Mouse (Mus musculus) mouse trophoblast stem cell (cell line): ENCODE results near the gene Kcnk13.

ENCODE experiments used
- in situ Hi-C, 2 experiments: fragments of 300-500 bp; cut with MseI, MboI; formaldehyde crosslinking; loops; 2 replicates in 1 of 2; 3 replicates in 1 of 2; pipeline ENCODE4 v1.15.1; 2025

Gene Kcnk13

GRCm38 (mm10) chr12:99964301-99965202, at the start of gene Kcnk13:
Gene Kcnk13 (plus strand): TSS chr12:99964499.
- in situ Hi-C loops = no loop called here

GRCm38 (mm10) chr12:99917800-99918427, 46.4 kb upstream of the Kcnk13 start:
- in situ Hi-C loops = no loop called here

DNA sequence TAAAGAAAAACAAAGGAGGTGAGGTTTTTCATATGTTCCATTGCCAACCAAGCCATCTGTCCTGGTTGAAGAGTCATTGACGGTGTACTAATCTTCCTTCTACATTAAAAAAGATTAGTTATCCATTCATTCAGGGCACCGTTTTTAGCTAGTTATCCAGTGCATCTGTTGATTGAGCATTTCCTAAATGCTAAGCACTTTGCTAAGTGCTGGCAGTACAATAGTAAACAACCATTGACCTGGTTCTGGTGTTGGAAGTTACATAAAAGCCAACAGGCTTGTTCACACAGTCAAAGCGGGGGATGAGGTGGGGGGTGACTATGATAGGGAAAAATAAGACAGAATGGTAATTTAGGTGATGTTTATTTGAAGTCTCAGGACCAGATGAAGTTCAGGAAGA, 44.7 kb upstream of the Kcnk13 start:
- in situ Hi-C loops = no loop called here

- in situ Hi-C loops = no loop called here
Observed at GRCm38 (mm10) chr12:99921045-99921444, 43.3 kb upstream of the Kcnk13 start.

- in situ Hi-C loops = no loop called here
Observed at GRCm38 (mm10) chr12:99923131-99923606, 41.1 kb upstream of the Kcnk13 start.

DNA sequence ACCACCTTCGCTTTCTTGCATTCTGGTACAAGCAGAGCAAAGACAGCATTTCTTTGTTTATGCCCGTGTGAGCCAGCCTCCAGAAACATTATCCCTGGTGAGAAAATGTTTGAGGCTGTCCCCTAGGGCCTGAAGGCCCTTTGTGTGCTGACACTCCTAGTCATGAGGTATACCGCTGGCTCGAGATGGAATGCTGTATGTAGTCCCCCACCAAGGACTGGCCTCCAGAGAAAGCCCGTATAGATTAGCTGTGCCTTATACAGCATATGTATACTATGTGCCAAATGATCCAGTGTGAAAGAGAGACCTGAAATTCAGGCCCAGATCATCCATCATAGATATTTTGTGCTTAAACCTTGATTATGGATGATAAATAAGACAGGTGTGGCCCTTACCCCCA, 40.6 kb upstream of the Kcnk13 start:
- in situ Hi-C loops = no loop called here

DNA sequence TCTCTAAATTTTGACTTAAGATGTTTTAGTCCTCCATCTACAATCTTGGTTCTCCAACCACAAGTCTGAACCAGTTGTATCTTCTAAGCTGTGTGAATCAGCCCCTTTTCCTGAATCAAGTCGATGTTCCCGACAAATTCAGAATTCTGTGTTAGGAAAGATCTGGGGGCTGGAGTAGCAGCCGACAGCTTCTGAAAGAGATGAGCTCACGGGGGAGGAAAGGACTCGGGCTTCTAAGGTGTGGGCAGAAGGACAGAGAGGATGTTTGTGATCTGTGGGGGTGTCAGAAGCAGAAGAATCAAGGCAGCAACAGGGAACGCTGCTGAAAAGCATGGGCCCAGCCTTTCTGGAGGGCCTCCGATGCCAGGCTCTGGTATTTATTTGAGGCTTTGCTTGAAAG, 36.0 kb upstream of the Kcnk13 start:
- in situ Hi-C loops = no loop called here

GRCm38 (mm10) chr12:99929160-99929559, 35.1 kb upstream of the Kcnk13 start:
- in situ Hi-C loops = no loop called here

- in situ Hi-C loops = no loop called here
Observed at GRCm38 (mm10) chr12:99932245-99932644, 32.1 kb upstream of the Kcnk13 start.

GRCm38 (mm10) chr12:99933630-99934029, 30.7 kb upstream of the Kcnk13 start:
- in situ Hi-C loops = no loop called here

DNA sequence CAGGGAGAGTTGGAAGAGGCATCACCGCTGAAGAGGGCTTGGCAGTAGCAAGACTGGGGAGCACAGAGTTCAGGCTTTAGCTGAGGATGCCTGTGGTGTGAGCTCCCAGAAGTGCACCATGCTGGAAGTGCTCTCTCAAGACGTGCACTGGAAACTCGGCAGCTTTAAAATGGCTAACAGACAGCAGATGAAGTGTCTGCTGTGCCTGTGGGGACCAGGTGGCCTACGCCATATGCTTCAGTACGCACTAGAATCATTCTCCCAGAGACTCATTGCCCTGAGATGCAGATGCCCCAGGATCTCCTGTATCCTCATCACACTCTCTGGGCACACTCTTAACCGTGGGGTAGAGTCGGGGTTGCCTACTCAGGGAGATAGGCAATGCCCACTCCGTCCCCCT, 28.9 kb upstream of the Kcnk13 start:
- in situ Hi-C loops = no loop called here

DNA sequence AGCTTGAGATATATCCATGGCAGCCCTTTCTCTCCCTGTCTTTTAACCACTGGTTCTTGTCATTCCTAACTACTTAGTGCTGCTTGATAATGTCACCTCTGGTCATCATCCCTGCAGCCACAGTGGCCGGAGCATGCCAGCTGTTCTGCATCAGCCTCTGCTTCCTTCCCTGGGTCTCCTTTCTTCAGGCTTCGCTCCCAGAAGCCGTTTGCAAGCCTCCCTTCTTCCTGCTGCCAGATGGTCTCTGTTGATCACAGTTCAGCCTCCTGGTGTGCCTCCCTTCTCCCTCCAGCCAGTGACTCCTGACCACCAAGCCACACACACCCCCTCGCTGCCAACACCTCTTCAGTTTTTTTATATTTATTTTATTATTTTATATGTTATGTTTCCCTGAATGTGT, 25.8 kb upstream of the Kcnk13 start:
- in situ Hi-C loops = no loop called here

- in situ Hi-C loops = no loop called here
Observed at GRCm38 (mm10) chr12:99939179-99939578, 25.1 kb upstream of the Kcnk13 start.

DNA sequence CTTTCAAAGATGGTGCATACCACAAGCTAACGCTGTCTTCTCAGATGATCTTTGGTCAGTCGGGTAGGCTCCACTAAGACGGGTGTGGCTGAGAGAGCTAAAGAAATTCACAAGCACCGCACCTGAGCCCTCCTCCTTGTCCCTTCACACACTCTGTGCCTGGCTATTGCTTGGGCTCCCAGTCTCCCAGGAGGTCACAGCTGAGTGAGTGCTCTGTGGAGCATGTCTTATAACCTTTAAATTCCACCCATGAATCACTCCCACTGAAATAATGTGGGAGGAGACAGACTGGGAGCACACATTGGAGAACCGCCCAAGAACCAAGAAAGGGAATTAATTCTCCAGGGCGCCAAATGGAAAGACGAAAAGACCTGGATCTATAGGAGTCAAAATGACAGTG, 23.6 kb upstream of the Kcnk13 start:
- in situ Hi-C loops = no loop called here

- in situ Hi-C loops = no loop called here
Observed at GRCm38 (mm10) chr12:99942441-99942840, 21.9 kb upstream of the Kcnk13 start.

DNA sequence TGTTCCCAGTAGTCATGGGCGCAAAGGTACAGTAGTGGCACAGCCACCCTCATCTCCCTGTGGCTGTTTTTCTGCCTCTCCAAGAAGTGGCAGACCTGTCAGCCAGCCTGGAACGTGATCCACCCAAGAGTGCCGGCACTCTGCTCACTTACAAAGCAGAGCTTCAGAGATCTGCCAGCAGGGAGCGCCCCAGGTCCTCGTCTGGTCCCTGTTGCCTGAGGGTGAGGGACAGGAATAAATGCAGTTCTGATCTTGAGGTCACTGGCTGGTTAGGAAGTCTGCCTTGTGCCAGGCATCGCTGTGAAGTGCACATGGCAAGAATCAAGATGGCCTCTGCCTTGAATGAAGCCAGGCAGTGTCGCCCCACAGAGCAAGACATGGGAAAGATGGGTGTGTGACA, 11.4 kb upstream of the Kcnk13 start:
- in situ Hi-C loops = no loop called here

- in situ Hi-C loops = no loop called here
Observed at GRCm38 (mm10) chr12:99956411-99956810, 7.9 kb upstream of the Kcnk13 start.

DNA sequence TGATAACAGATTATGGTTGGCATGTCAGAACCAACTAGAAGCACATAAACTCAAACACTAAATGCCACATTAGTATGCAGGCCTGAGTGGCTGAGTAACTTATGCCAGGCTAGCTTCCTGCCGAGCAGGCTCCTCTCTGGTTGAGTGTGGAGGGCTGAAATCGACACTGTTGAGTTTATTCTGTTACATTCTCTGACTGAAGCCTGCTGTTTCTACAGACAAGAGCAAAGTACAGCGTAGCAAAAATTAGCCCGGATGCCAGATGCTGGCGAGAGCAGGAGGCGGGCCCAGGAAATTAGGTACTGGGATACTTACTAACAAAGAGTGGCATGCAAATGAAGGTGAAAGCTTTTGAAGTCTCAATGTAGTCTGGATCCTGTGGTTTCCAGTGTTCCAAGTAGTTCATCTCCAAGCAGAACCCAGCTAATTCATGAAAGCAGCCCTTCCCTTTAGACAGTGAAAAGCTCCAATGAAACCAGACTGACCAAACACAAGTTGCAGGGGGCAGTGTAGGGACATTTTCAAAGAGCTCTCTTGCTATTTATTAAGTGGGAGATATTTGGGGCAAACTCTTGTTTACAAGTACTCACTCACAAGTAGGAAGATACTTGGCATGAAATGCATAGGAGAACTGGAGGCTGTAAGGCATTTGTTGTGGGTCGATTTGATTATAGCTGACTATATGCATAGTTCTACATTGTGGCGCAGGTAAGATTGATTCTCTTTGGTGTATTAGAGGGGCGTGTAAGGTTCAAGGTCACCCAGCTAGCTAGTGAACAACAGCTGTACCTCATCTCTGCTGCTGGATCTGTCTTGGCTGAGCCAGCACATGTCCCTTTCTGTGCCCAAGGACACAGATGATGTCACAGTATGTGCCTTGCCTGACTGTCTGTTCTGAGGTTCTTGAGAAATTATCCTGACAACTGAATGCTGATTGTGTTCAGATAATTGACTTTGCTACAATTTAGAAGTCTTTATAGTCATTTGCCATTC, 5.9 kb upstream of the Kcnk13 start:
- in situ Hi-C loops = no loop called here

DNA sequence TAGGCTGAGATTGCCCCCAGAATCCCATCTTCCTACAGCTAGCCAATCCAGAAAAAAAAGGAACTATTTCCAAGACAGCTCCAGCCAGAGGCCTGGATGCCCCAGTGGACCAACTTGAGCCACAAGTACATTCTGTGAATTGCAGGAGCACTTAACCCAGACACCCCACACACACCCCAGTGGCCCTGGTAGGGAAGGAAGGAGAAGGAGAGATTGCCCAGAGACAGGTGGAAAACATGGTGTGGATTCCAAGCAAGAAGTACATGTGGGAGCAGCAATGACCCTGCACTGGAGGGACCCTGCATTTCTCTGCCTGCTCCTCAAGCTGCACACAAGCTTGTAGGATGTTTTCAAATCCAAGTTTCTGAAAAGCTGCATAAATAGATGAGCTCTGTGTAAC, 5.0 kb upstream of the Kcnk13 start:
- in situ Hi-C loops = no loop called here

DNA sequence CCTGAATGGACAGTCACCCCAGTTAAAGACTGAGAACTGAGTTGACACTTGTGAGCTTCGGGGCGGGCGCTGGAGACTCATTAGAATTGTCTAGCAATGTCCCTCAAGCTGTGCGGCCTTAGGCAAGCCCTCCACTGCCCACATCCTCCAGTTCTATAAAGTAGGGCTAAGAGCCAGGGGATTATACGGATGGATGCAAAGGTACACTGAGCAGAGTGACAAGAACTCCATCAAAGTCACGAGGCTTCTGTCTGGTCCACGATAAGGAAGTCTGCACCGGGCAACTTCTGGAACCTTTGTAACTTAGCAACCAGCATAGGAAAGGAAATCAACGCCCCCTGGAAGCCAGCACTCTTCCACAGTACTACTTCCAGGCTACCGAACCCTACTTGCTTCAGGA, 4.4 kb upstream of the Kcnk13 start:
- in situ Hi-C loops = no loop called here

DNA sequence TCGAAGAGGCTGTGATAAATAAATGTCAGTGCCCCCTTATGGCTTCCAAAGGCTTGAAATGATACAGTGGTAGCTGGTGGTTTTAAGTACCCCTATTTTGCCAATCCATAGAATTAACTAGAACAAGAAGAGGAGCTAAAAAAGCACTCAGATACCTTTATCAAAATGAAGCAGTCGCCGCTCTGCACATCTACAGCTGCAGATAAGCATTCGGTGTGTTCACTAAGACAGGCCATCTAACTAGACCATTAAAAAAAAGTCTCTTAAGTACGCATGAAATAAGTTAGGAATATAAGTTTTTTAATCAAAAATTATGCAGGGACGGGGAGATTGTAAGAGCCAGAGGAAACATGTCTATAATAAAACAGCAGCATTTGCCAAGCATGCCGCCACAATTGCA, 3.6 kb upstream of the Kcnk13 start:
- in situ Hi-C loops = no loop called here
